20 mouse cellular contexts compared by ENCODE assay signal in genomic region chr1:45626733-45627132, GRCm38 (mm10).
DNase-seq lines count a peak whose midpoint lies in the region; ATAC-seq and TF ChIP-seq lines count a peak whose summit lies in the region.
"Had no signal": no experiment of that assay in that cellular context is flagged by ENCODE, and none has a peak within 500 bp of the region (broad histone marks: within the 10 kb centered on the region; RNA-seq: fewer than 3 reads in every experiment).

No protein-coding gene starts in this region.

- peak overlapping the region; percentile 61 for H3K27ac ChIP-seq in heart, adult 2 months
- H3K27ac ChIP-seq in heart, embryonic 13.5 days (replicated peaks), result peak overlapping the region; percentile 73
- H3K27ac ChIP-seq: embryonic facial prominence, embryonic 13.5 days; forebrain, embryonic 13.5 days; hindbrain, embryonic 15.5 days; kidney, postnatal 0 days; liver, embryonic 12.5 days; macrophage; midbrain, embryonic 12.5 days; stomach, postnatal 0 days had no signal

- 13% methylated on average over 2 of the region's 2 CpGs for WGBS in heart, adult 2 months
- WGBS in heart, embryonic 13.5 days, result 42% methylated on average over 2 of the region's 2 CpGs

- H3K4me1 ChIP-seq in heart, adult 2 months (ENCODE audit: control insufficient read depth, insufficient read depth, low read length), result no peaks in the 10 kb centered on the region; the same call in 1 of the 2 replicates
- peaks cover 6% of the 10 kb centered on the region; the same call in 1 of the 2 replicates for H3K4me1 ChIP-seq in heart, embryonic 13.5 days
- H3K4me1 ChIP-seq: embryonic facial prominence, embryonic 13.5 days; forebrain, embryonic 13.5 days; hindbrain, embryonic 15.5 days; liver, embryonic 12.5 days; midbrain, embryonic 12.5 days had no signal

- TF ChIP-seq POLR2A in heart, adult 2 months (IDR thresholded peaks at IDR 0.05; ENCODE audit: insufficient read depth, low read depth, low read length), result no peak

- intact Hi-C loops in heart, adult 2 months (cut with DNase I), result loop anchor here (2.0 to 10.0 kb wide), 3 partner anchors 124 to 879 kb away; partner anchors contain the start of gene Col5a2
- intact Hi-C loops in heart, postnatal 25 days (cut with DNase I), result loop anchor here (1.0 to 10.0 kb wide), 3 partner anchors 138 to 879 kb away; no protein-coding TSS in a partner anchor

- H3K36me3 ChIP-seq in heart, adult 2 months (ENCODE audit: control insufficient read depth, insufficient read depth, low read length), result no peaks in the 10 kb centered on the region
- no peaks in the 10 kb centered on the region for H3K36me3 ChIP-seq in C2C12 (ENCODE audit: control insufficient read depth, insufficient read depth)
- no peaks in the 10 kb centered on the region for H3K36me3 ChIP-seq in heart, embryonic 13.5 days
- H3K36me3 ChIP-seq: embryonic facial prominence, embryonic 13.5 days; hindbrain, embryonic 15.5 days; liver, embryonic 12.5 days; midbrain, embryonic 12.5 days had no signal

- TF ChIP-seq CTCF in heart, adult 2 months (IDR thresholded peaks at IDR 0.05), result no peak
- no peak for TF ChIP-seq CTCF in C2C12 (IDR thresholded peaks at IDR 0.05; ENCODE audit: control insufficient read depth, insufficient read depth, insufficient read length)

- no peaks in the 10 kb centered on the region for H3K79me2 ChIP-seq in heart, adult 2 months (replicated peaks; ENCODE audit: control insufficient read depth, insufficient read depth, low read length)
- no peaks in the 10 kb centered on the region for H3K79me2 ChIP-seq in C2C12 (ENCODE audit: control insufficient read depth, insufficient read depth)

- H3K27me3 ChIP-seq in heart, adult 2 months (ENCODE audit: control insufficient read depth, insufficient read depth, low read length), result no peaks in the 10 kb centered on the region
- H3K27me3 ChIP-seq in C2C12 (ENCODE audit: control insufficient read depth, insufficient read depth, insufficient read length), result no peaks in the 10 kb centered on the region
- no peaks in the 10 kb centered on the region for H3K27me3 ChIP-seq in heart, embryonic 13.5 days (replicated peaks)
- H3K27me3 ChIP-seq: CH12.LX; embryonic facial prominence, embryonic 13.5 days; forebrain, embryonic 13.5 days; hindbrain, embryonic 15.5 days; liver, embryonic 12.5 days; midbrain, embryonic 12.5 days had no signal

- H3K9ac ChIP-seq in heart, adult 2 months (ENCODE audit: low read depth, low read length), result no peak overlapping the region
- no peak overlapping the region for H3K9ac ChIP-seq in heart, embryonic 13.5 days
- H3K9ac ChIP-seq: embryonic facial prominence, embryonic 13.5 days; forebrain, embryonic 13.5 days; hindbrain, embryonic 15.5 days; liver, embryonic 12.5 days; midbrain, embryonic 12.5 days had no signal

- DNase-seq in heart, adult 2 months, result peak in 1 of 2 experiments; percentile 7
- no peak for DNase-seq in heart, postnatal 25 days (ENCODE audit: low spot score)
- DNase-seq in 3134 (ENCODE audit: extremely low read depth, insufficient read length, low spot score), result peak; percentile 51
- DNase-seq in ovary, postnatal 14 days (ENCODE audit: low spot score), result no peak
- no peak for DNase-seq in thymus, adult 18-20 months
- DNase-seq: cerebellum, adult 11-12 months; gastrocnemius, postnatal 36 days; thymus, postnatal 25 days had no signal

- no peaks in the 10 kb centered on the region for H3K79me3 ChIP-seq in C2C12 (ENCODE audit: low read depth)

- H3ac ChIP-seq in C2C12 (ENCODE audit: control insufficient read depth, insufficient read length, low read depth), result no peak overlapping the region

- no peak for ATAC-seq in heart, embryonic 13.5 days (ENCODE audit: extremely low read depth, insufficient number of reproducible peaks, low FRiP score, low TSS enrichment)
- ATAC-seq: forebrain, embryonic 13.5 days; intestine, postnatal 0 days; liver, embryonic 12.5 days had no signal

- H3K4me3 ChIP-seq in heart, adult 2 months, result no peak overlapping the region
- H3K4me3 ChIP-seq in C2C12 (ENCODE audit: insufficient read depth, poor library complexity, severe bottlenecking), result no peak overlapping the region
- H3K4me3 ChIP-seq in heart, embryonic 13.5 days, result no peak overlapping the region
- H3K4me3 ChIP-seq: embryonic facial prominence, embryonic 13.5 days; forebrain, embryonic 13.5 days; hindbrain, embryonic 15.5 days; liver, embryonic 12.5 days; midbrain, embryonic 12.5 days had no signal

- no peak for TF ChIP-seq EP300 in heart, adult 2 months (IDR thresholded peaks at IDR 0.05; ENCODE audit: insufficient read depth, low read depth, low read length)

- H3K9me3 ChIP-seq in heart, embryonic 13.5 days, result no peaks in the 10 kb centered on the region
- H3K9me3 ChIP-seq: embryonic facial prominence, embryonic 13.5 days; forebrain, embryonic 13.5 days; hindbrain, embryonic 15.5 days; liver, embryonic 12.5 days; midbrain, embryonic 12.5 days had no signal

- no peak overlapping the region for H3K4me2 ChIP-seq in heart, embryonic 13.5 days
- H3K4me2 ChIP-seq: embryonic facial prominence, embryonic 13.5 days; forebrain, embryonic 13.5 days; hindbrain, embryonic 15.5 days; liver, embryonic 12.5 days; midbrain, embryonic 12.5 days had no signal

TF ChIP-seq in C2C12, 6 proteins besides CTCF, POLR2A, EP300 and RAD21:
- TF ChIP-seq USF1 (IDR thresholded peaks at IDR 0.05; ENCODE audit: low read depth) (no peak), MYOG (IDR thresholded peaks at IDR 0.05; ENCODE audit: control insufficient read depth, extremely low read depth, insufficient read length) (no peak), CEBPB (IDR thresholded peaks at IDR 0.05; ENCODE audit: low read depth) (peak; percentile 76), MAX (IDR thresholded peaks at IDR 0.05) (no peak), MYOD1 (IDR thresholded peaks at IDR 0.05; ENCODE audit: control insufficient read depth, insufficient read length, low read depth) (no peak), FOSL1 (IDR thresholded peaks at IDR 0.05; ENCODE audit: insufficient read depth, low read length, poor library complexity, severe bottlenecking) (peak; percentile 68)
